Comparison of ENCODE assay signal across 8 mouse cellular contexts in the genomic region with DNA sequence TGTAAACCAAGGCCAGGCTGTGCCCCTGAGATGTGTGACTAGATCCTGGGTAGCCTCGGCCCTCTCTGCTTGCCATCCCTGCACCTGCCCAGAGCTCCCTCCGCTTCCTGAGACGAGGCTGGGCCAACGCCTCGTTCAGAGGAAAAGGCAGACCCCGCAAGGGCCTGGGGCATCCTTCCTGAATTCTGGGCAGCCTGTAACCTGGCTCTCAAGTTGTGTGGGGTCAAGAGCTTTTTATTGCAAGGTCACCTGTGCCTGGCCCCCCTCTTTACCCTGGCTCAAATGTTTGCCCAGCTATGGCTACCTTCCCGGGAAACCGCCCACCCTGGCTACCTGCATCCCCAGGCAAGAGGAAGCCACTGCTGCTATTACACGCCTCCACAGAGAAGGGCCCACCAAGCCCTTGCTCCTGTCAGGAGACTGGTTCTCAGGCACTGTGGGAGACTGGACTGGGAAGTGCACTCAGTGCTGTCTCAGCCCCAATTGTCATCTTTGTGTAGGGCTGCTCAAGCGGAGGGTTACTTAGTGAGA. TPM values are rescaled to one million over a fixed set of nuclear protein-coding genes. Genes with fewer than 3 reads are reported as not detected.
DNase-seq lines count a peak whose midpoint lies in the region; ATAC-seq and TF ChIP-seq lines count a peak whose summit lies in the region.

No protein-coding gene starts in this region.

- H3K27ac ChIP-seq in heart, embryonic 10.5 days, result peak overlapping the region; percentile 95
- H3K27ac ChIP-seq in ES-E14 (ENCODE audit: insufficient read depth, low read depth, low read length, poor library complexity, severe bottlenecking), result peak overlapping the region; percentile 22; the same call in 1 of the 2 replicates
- peak overlapping the region; percentile 82 for H3K27ac ChIP-seq in forebrain, embryonic 12.5 days
- H3K27ac ChIP-seq in limb, embryonic 11.5 days (replicated peaks; ENCODE audit: low read depth, low read length), result peak overlapping the region; percentile 0; the same call in 1 of the 2 replicates
- peak overlapping the region; percentile 92 for H3K27ac ChIP-seq in neural tube, embryonic 15.5 days (replicated peaks)

- peak overlapping the region; percentile 81 for H3K9ac ChIP-seq in ES-E14 (ENCODE audit: insufficient read depth, low read depth, low read length, poor library complexity, severe bottlenecking)
- peak overlapping the region; percentile 74 for H3K9ac ChIP-seq in forebrain, embryonic 12.5 days
- peak overlapping the region; percentile 52 for H3K9ac ChIP-seq in limb, embryonic 11.5 days (ENCODE audit: low read length)
- H3K9ac ChIP-seq in neural tube, embryonic 15.5 days (replicated peaks), result peak overlapping the region; percentile 77

- H3K4me3 ChIP-seq in heart, embryonic 10.5 days, result peak overlapping the region; percentile 77
- peak overlapping the region; percentile 55 to 68 for H3K4me3 ChIP-seq in ES-E14 (ENCODE audit: insufficient read depth in 1 of 2, low read depth in 1 of 2, low read length in 2 of 2, poor library complexity in 1 of 2, severe bottlenecking in 1 of 2)
- H3K4me3 ChIP-seq in forebrain, embryonic 12.5 days (replicated peaks), result peak overlapping the region; percentile 58
- peak overlapping the region; percentile 49 for H3K4me3 ChIP-seq in limb, embryonic 11.5 days (ENCODE audit: low read depth, low read length)
- peak overlapping the region; percentile 60 for H3K4me3 ChIP-seq in neural tube, embryonic 15.5 days (replicated peaks)

- H3K27me3 ChIP-seq in heart, embryonic 10.5 days (ENCODE audit: insufficient read depth, poor library complexity, severe bottlenecking), result no peaks in the 10 kb centered on the region
- H3K27me3 ChIP-seq in forebrain, embryonic 12.5 days, result no peaks in the 10 kb centered on the region
- no peaks in the 10 kb centered on the region for H3K27me3 ChIP-seq in limb, embryonic 11.5 days (ENCODE audit: control insufficient read depth, insufficient read depth, low read length)
- no peaks in the 10 kb centered on the region for H3K27me3 ChIP-seq in neural tube, embryonic 15.5 days (replicated peaks)

- no peak for DNase-seq in heart, embryonic 10.5 days (ENCODE audit: low spot score)
- no peak for DNase-seq in heart, postnatal 25 days (ENCODE audit: low spot score)
- DNase-seq in ES-E14 (ENCODE audit: low read depth, low spot score), result no peak
- DNase-seq in limb, embryonic 11.5 days (ENCODE audit: low spot score), result no peak

- 37% methylated on average over 10 of the region's 10 CpGs for WGBS in heart, embryonic 10.5 days
- WGBS in forebrain, embryonic 12.5 days, result 24% methylated on average over 10 of the region's 10 CpGs
- 34% methylated on average over 10 of the region's 10 CpGs for WGBS in limb, embryonic 11.5 days
- WGBS in neural tube, embryonic 15.5 days, result 29% methylated on average over 10 of the region's 10 CpGs

- in situ Hi-C loops in ES-E14 (cut with MboI; ENCODE audit: low sequenced_read_pairs in 2 of 2, unreplicated experiment in 2 of 2), result no loop called here

- peak overlapping the region; percentile 81 for H3K4me2 ChIP-seq in forebrain, embryonic 12.5 days
- peak overlapping the region; percentile 72 for H3K4me2 ChIP-seq in limb, embryonic 11.5 days (ENCODE audit: low read depth, severe bottlenecking)
- H3K4me2 ChIP-seq in neural tube, embryonic 15.5 days, result peak overlapping the region; percentile 84

- H3K4me1 ChIP-seq in heart, embryonic 10.5 days, result peaks cover 34% of the 10 kb centered on the region
- peaks cover 4 to 5% of the 10 kb centered on the region in 2 experiments; a peak in 2 of 4 replicates for H3K4me1 ChIP-seq in ES-E14 (ENCODE audit: control insufficient read depth in 2 of 2, insufficient read depth in 2 of 2, low read length in 2 of 2, poor library complexity in 1 of 2)
- peaks cover 32% of the 10 kb centered on the region for H3K4me1 ChIP-seq in forebrain, embryonic 12.5 days
- H3K4me1 ChIP-seq in limb, embryonic 11.5 days (ENCODE audit: control insufficient read depth, insufficient read depth, low read length), result peaks cover 15% of the 10 kb centered on the region
- H3K4me1 ChIP-seq in neural tube, embryonic 15.5 days, result peaks cover 38% of the 10 kb centered on the region

- no peaks in the 10 kb centered on the region for H3K9me3 ChIP-seq in heart, embryonic 10.5 days
- no peaks in the 10 kb centered on the region for H3K9me3 ChIP-seq in ES-E14 (ENCODE audit: control insufficient read depth, insufficient read depth, low read depth, low read length)
- no peaks in the 10 kb centered on the region for H3K9me3 ChIP-seq in forebrain, embryonic 12.5 days
- H3K9me3 ChIP-seq in limb, embryonic 11.5 days (ENCODE audit: control insufficient read depth, low read length), result no peaks in the 10 kb centered on the region
- no peaks in the 10 kb centered on the region for H3K9me3 ChIP-seq in neural tube, embryonic 15.5 days (replicated peaks)

- intact Hi-C loops in heart, postnatal 25 days (cut with DNase I), result no loop called here

- H3K36me3 ChIP-seq in heart, embryonic 10.5 days, result peaks cover 9% of the 10 kb centered on the region
- peaks cover 9% of the 10 kb centered on the region; the same call in 1 of the 2 replicates for H3K36me3 ChIP-seq in ES-E14 (ENCODE audit: control insufficient read depth, insufficient read depth, low read length, poor library complexity, severe bottlenecking)
- peaks cover under 1% of the 10 kb centered on the region; the same call in 1 of the 2 replicates for H3K36me3 ChIP-seq in forebrain, embryonic 12.5 days (replicated peaks)
- H3K36me3 ChIP-seq in limb, embryonic 11.5 days (ENCODE audit: control insufficient read depth, insufficient read depth, low read length), result no peaks in the 10 kb centered on the region; the same call in 1 of the 2 replicates
- H3K36me3 ChIP-seq in neural tube, embryonic 15.5 days, result no peaks in the 10 kb centered on the region

- peak; percentile 49 for ATAC-seq in forebrain, embryonic 12.5 days (ENCODE audit: low FRiP score)
- ATAC-seq in limb, embryonic 11.5 days (ENCODE audit: insufficient number of reproducible peaks, low FRiP score, low TSS enrichment, low read depth), result peak; percentile 23; the same call in 1 of the 2 replicates
- peak; percentile 54 for ATAC-seq in neural tube, embryonic 15.5 days (ENCODE audit: low FRiP score)
- ATAC-seq in monocyte, adult 5-6 weeks (replicated peaks; ENCODE audit: insufficient number of reproducible peaks, low FRiP score, low TSS enrichment, poor library complexity, severe bottlenecking), result no peak
- ATAC-seq in megakaryocyte progenitor cell, adult 5-6 weeks (replicated peaks; ENCODE audit: poor library complexity), result no peak

TF ChIP-seq in ES-E14, 5 proteins besides CTCF, POLR2A, EP300 and RAD21 (continues in another document):
- TF ChIP-seq ZC3H11A (IDR thresholded peaks at IDR 0.05; ENCODE audit: borderline replicate concordance, low read depth, low read length) (no peak), MAFK (IDR thresholded peaks at IDR 0.05; ENCODE audit: insufficient read depth, low read depth, low read length) (no peak), CHD2 (IDR thresholded peaks at IDR 0.05; ENCODE audit: low read depth, low read length) (no peak), HCFC1 (IDR thresholded peaks at IDR 0.05; ENCODE audit: borderline replicate concordance, insufficient read depth, low read length) (no peak)

RNA-seq across cellular contexts. Expression of gene Mtfp1, which starts 1.9 kb away (rescaled TPM):
- 25.7 and 26.0 TPM in 2 replicates for polyA plus RNA-seq in heart, embryonic 10.5 days (2016; fragmentation: Nextera tagmentation; extraction: Ambion mirVana)
- total RNA-seq in heart, postnatal 25 days (2021), result 100 to 1,000 TPM; 142 to 144 TPM
- 12.7 and 20.5 TPM in 2 replicates for total RNA-seq in ES-E14 (2012; rRNA removed)
- polyA plus RNA-seq in forebrain, embryonic 12.5 days (2016; fragmentation: Nextera tagmentation; extraction: Ambion mirVana), result 5.6 and 8.0 TPM in 2 replicates
- polyA plus RNA-seq in limb, embryonic 11.5 days (2014; fragmentation: Nextera tagmentation; extraction: Ambion mirVana), result 8.5 and 10.9 TPM in 2 replicates
- 13.1 and 14.3 TPM in 2 replicates for polyA plus RNA-seq in neural tube, embryonic 15.5 days (2015; fragmentation: Nextera tagmentation; extraction: Ambion mirVana)
- total RNA-seq in monocyte, adult 5-6 weeks (2017), result 1.4 TPM in 1 of 3 replicates, not detected in the others
- 9.7 and 12.0 TPM in 2 replicates for total RNA-seq in megakaryocyte progenitor cell, adult 5-6 weeks (2015)
- 9.2 and 12.0 TPM in 2 replicates for total RNA-seq in megakaryocyte progenitor cell, adult 5-6 weeks (2017)

RNA-seq across cellular contexts. Expression of gene Sec14l2, which starts 26.1 kb away (rescaled TPM):
- polyA plus RNA-seq in heart, embryonic 10.5 days (2016; fragmentation: Nextera tagmentation; extraction: Ambion mirVana), result 0.94 and 2.1 TPM in 2 replicates
- 1 to 10 TPM in 1 of 2 experiments, under 1 TPM in 1; 0.73 to 1.1 TPM for total RNA-seq in heart, postnatal 25 days (2021)
- total RNA-seq in ES-E14 (2012; rRNA removed), result 7.9 and 9.0 TPM in 2 replicates
- 2.6 and 3.2 TPM in 2 replicates for polyA plus RNA-seq in forebrain, embryonic 12.5 days (2016; fragmentation: Nextera tagmentation; extraction: Ambion mirVana)
- 1.9 and 2.2 TPM in 2 replicates for polyA plus RNA-seq in limb, embryonic 11.5 days (2014; fragmentation: Nextera tagmentation; extraction: Ambion mirVana)
- 3.7 and 4.5 TPM in 2 replicates for polyA plus RNA-seq in neural tube, embryonic 15.5 days (2015; fragmentation: Nextera tagmentation; extraction: Ambion mirVana)
- 1.6 TPM in 1 of 3 replicates, not detected in the others for total RNA-seq in monocyte, adult 5-6 weeks (2017)
- total RNA-seq in megakaryocyte progenitor cell, adult 5-6 weeks (2015), result 0.71 and 0.72 TPM in 2 replicates
- 0.87 and 1.7 TPM in 2 replicates for total RNA-seq in megakaryocyte progenitor cell, adult 5-6 weeks (2017)

RNA-seq across cellular contexts. Expression of gene Sec14l3, which starts 32.5 kb away (rescaled TPM):
- not detected in 2 replicates for polyA plus RNA-seq in heart, embryonic 10.5 days (2016; fragmentation: Nextera tagmentation; extraction: Ambion mirVana)
- total RNA-seq in heart, postnatal 25 days (2021), result not detected
- total RNA-seq in ES-E14 (2012; rRNA removed), result 0.22 and 0.26 TPM in 2 replicates
- polyA plus RNA-seq in forebrain, embryonic 12.5 days (2016; fragmentation: Nextera tagmentation; extraction: Ambion mirVana), result 0.26 TPM in 1 of 2 replicates, not detected in the other
- polyA plus RNA-seq in limb, embryonic 11.5 days (2014; fragmentation: Nextera tagmentation; extraction: Ambion mirVana), result not detected in 2 replicates
- 0.19 and 0.40 TPM in 2 replicates for polyA plus RNA-seq in neural tube, embryonic 15.5 days (2015; fragmentation: Nextera tagmentation; extraction: Ambion mirVana)
- not detected in 3 replicates for total RNA-seq in monocyte, adult 5-6 weeks (2017)
- not detected in 2 replicates for total RNA-seq in megakaryocyte progenitor cell, adult 5-6 weeks (2015)
- total RNA-seq in megakaryocyte progenitor cell, adult 5-6 weeks (2017), result not detected in 2 replicates

RNA-seq across cellular contexts. Expression of gene Rnf215, which starts 37.8 kb away (rescaled TPM):
- 16.4 and 17.1 TPM in 2 replicates for polyA plus RNA-seq in heart, embryonic 10.5 days (2016; fragmentation: Nextera tagmentation; extraction: Ambion mirVana)
- 10 to 100 TPM; 13.2 to 13.8 TPM for total RNA-seq in heart, postnatal 25 days (2021)
- 19.5 and 28.8 TPM in 2 replicates for total RNA-seq in ES-E14 (2012; rRNA removed)
- polyA plus RNA-seq in forebrain, embryonic 12.5 days (2016; fragmentation: Nextera tagmentation; extraction: Ambion mirVana), result 35.5 and 37.0 TPM in 2 replicates
- polyA plus RNA-seq in limb, embryonic 11.5 days (2014; fragmentation: Nextera tagmentation; extraction: Ambion mirVana), result 24.3 and 28.9 TPM in 2 replicates
- polyA plus RNA-seq in neural tube, embryonic 15.5 days (2015; fragmentation: Nextera tagmentation; extraction: Ambion mirVana), result 40.2 and 44.9 TPM in 2 replicates
- 24.5 to 32.4 TPM (median 30.3 TPM) in 3 replicates for total RNA-seq in monocyte, adult 5-6 weeks (2017)
- 2.5 and 4.7 TPM in 2 replicates for total RNA-seq in megakaryocyte progenitor cell, adult 5-6 weeks (2015)
- total RNA-seq in megakaryocyte progenitor cell, adult 5-6 weeks (2017), result 5.9 and 8.8 TPM in 2 replicates

Comparison
In these comparisons a context has a peak if more than half of its experiments do, and no peak if none do; other contexts are left out.
1. H3K27ac ChIP-seq: peak in every context shown above with its lines; median percentile 95 in heart, embryonic 10.5 days; 92 in neural tube, embryonic 15.5 days; 82 in forebrain, embryonic 12.5 days; 22 in ES-E14; 0 in limb, embryonic 11.5 days.
2. ATAC-seq: peak in forebrain, embryonic 12.5 days (single experiment), limb, embryonic 11.5 days (single experiment) and neural tube, embryonic 15.5 days (single experiment); none in monocyte, adult 5-6 weeks (single experiment) and megakaryocyte progenitor cell, adult 5-6 weeks (single experiment).
3. Peak in every context shown above with its lines, with median percentiles within 50 percentile points of each other: H3K4me3 ChIP-seq, H3K9ac ChIP-seq and H3K4me2 ChIP-seq.